Mouse (Mus musculus) CH12.LX (cell line): ENCODE measurements at regions not wholly inside any gene's neighbourhood (a gene's known extent, or its start where the extent isn't known, plus 50 kb on each side); places are given as distances from the start of the nearest gene placed in this dataset.

Experiments used
- DNase-seq: peaks from one replicate; pipeline ENCODE4 v3.0.0-alpha.2; 2013; ENCODE audit errors: extremely low read depth
- H3K27ac ChIP-seq: 2 replicates; pipeline ENCODE4 v1.5.1; 2012; ENCODE audit warnings: low read depth, mild to moderate bottlenecking, control low read depth, moderate library complexity; ENCODE audit not compliant: insufficient read depth
- H3K27me3 ChIP-seq: replicated peaks from 2 replicates; pipeline ENCODE3; 2012; ENCODE audit warnings: inconsistent platforms
- H3K36me3 ChIP-seq, 2 experiments: replicated peaks in 1 of 2; 2 replicates each; pipeline versions ENCODE3 to v1.6.1; 2012; ENCODE audit warnings: inconsistent platforms in 1 of 2, low read length in 1 of 2, mild to moderate bottlenecking in 1 of 2, mixed read lengths in 1 of 2, moderate library complexity in 1 of 2; ENCODE audit not compliant: control insufficient read depth in 1 of 2, insufficient read depth in 1 of 2
- H3K4me1 ChIP-seq, 2 experiments: 2 replicates each; pipeline ENCODE4 v1.6.1; 2012; ENCODE audit warnings: inconsistent platforms in 1 of 2, moderate library complexity in 1 of 2; ENCODE audit not compliant: insufficient read depth in 2 of 2, control insufficient read depth in 1 of 2
- H3K4me2 ChIP-seq: 2 replicates; pipeline ENCODE4 v1.6.1; 2012; ENCODE audit warnings: low read depth, mild to moderate bottlenecking, control low read depth; ENCODE audit not compliant: poor library complexity, insufficient read depth, severe bottlenecking
- H3K4me3 ChIP-seq, 3 experiments: fragments of 150-350 bp in 1 of 3; sonication (generic) in 1 of 3; replicated peaks in 1 of 3; 2 replicates each; pipeline versions ENCODE3 to v1.5.1; 2011 to 2012; ENCODE audit warnings: low read depth in 2 of 3, low read length in 2 of 3, mild to moderate bottlenecking in 2 of 3, moderate library complexity in 2 of 3, control low read depth in 1 of 3, improper control_type of control experiment in 1 of 3, inconsistent platforms in 1 of 3, mixed read lengths in 1 of 3; ENCODE audit not compliant: poor library complexity in 1 of 3
- H3K79me2 ChIP-seq: replicated peaks from 2 replicates; pipeline ENCODE4 v1.6.1; 2012; ENCODE audit warnings: mild to moderate bottlenecking, moderate library complexity; ENCODE audit not compliant: control insufficient read depth, poor library complexity, insufficient read depth, severe bottlenecking; ENCODE audit errors: extremely low read depth
- H3K9ac ChIP-seq: 2 replicates; pipeline ENCODE4 v1.6.1; 2012; ENCODE audit warnings: low read depth, mild to moderate bottlenecking, control low read depth, moderate library complexity; ENCODE audit not compliant: insufficient read depth
- H3K9me3 ChIP-seq: replicated peaks from 2 replicates; pipeline ENCODE3; 2012; ENCODE audit warnings: low read length, inconsistent platforms, mixed read lengths
- CTCF ChIP-seq, 2 experiments: IDR thresholded peaks in 1 of 2; conservative IDR thresholded peaks in 1 of 2; 2 replicates each; pipeline ENCODE4 v1.5.1; 2011 to 2012; ENCODE audit warnings: low read depth in 2 of 2, low read length in 2 of 2, improper control_type of control experiment in 1 of 2, inconsistent platforms in 1 of 2, mild to moderate bottlenecking in 1 of 2, moderate library complexity in 1 of 2
- E2F4 ChIP-seq: IDR thresholded peaks from 2 replicates; pipeline ENCODE4 v1.6.1; 2011; ENCODE audit warnings: low read depth, low read length, improper control_type of control experiment; ENCODE audit not compliant: insufficient replicate concordance
- ETS1 ChIP-seq: conservative IDR thresholded peaks from 2 replicates; pipeline ENCODE4 v1.6.1; 2012; ENCODE audit warnings: low read depth, mild to moderate bottlenecking, inconsistent platforms, low read length, improper control_type of control experiment, moderate library complexity
- GABPA ChIP-seq: IDR thresholded peaks from 2 replicates; pipeline ENCODE4 v1.6.1; 2012; ENCODE audit warnings: low read depth, low read length, improper control_type of control experiment, inconsistent platforms; ENCODE audit not compliant: insufficient replicate concordance
- HCFC1 ChIP-seq: IDR thresholded peaks from 2 replicates; pipeline ENCODE4 v1.6.1; 2012; ENCODE audit warnings: low read depth, mild to moderate bottlenecking, inconsistent platforms, low read length, improper control_type of control experiment
- IRF4 ChIP-seq: IDR thresholded peaks from 2 replicates; pipeline ENCODE4 v1.6.1; 2014; ENCODE audit warnings: low read depth, mild to moderate bottlenecking, inconsistent platforms, low read length, improper control_type of control experiment
- JUN ChIP-seq: IDR thresholded peaks from 2 replicates; pipeline ENCODE4 v1.6.1; 2011; ENCODE audit warnings: low read depth, mild to moderate bottlenecking, low read length, improper control_type of control experiment, moderate library complexity; ENCODE audit not compliant: insufficient read depth
- MAX ChIP-seq: IDR thresholded peaks from 2 replicates; pipeline ENCODE4 v1.6.1; 2011; ENCODE audit warnings: low read length, improper control_type of control experiment
- MEF2A ChIP-seq: IDR thresholded peaks from 2 replicates; pipeline ENCODE4 v1.6.1; 2014; ENCODE audit warnings: low read depth, mild to moderate bottlenecking, inconsistent platforms, low read length, improper control_type of control experiment, borderline replicate concordance
- MXI1 ChIP-seq: IDR thresholded peaks from 2 replicates; pipeline ENCODE4 v1.6.1; 2011; ENCODE audit warnings: mild to moderate bottlenecking, low read depth, low read length, improper control_type of control experiment
- MYC ChIP-seq: IDR thresholded peaks from 2 replicates; pipeline ENCODE4 v1.6.1; 2011; ENCODE audit warnings: low read depth, mild to moderate bottlenecking, improper control_type of control experiment, low read length
- NELFE ChIP-seq: IDR thresholded peaks from 2 replicates; pipeline ENCODE4 v1.6.1; 2011; ENCODE audit warnings: low read depth, low read length, improper control_type of control experiment
- NRF1 ChIP-seq: IDR thresholded peaks from 2 replicates; pipeline ENCODE4 v1.6.1; 2014; ENCODE audit warnings: low read depth, mild to moderate bottlenecking, inconsistent platforms, low read length, improper control_type of control experiment, moderate library complexity
- SMC3 ChIP-seq: IDR thresholded peaks from 2 replicates; pipeline ENCODE4 v1.6.1; 2011; ENCODE audit warnings: low read depth, low read length, improper control_type of control experiment
- TBP ChIP-seq: conservative IDR thresholded peaks from 2 replicates; pipeline ENCODE4 v1.6.1; 2011; ENCODE audit warnings: low read depth, low read length, improper control_type of control experiment
- TCF12 ChIP-seq: IDR thresholded peaks from 2 replicates; pipeline ENCODE4 v1.6.1; 2014; ENCODE audit warnings: low read depth, mild to moderate bottlenecking, inconsistent platforms, low read length, improper control_type of control experiment
- USF2 ChIP-seq: conservative IDR thresholded peaks from 2 replicates; pipeline ENCODE4 v1.6.1; 2011; ENCODE audit warnings: low read depth, low read length, improper control_type of control experiment
- ZMIZ1 ChIP-seq: IDR thresholded peaks from 2 replicates; pipeline ENCODE4 v1.6.1; 2012; ENCODE audit warnings: low read depth, mild to moderate bottlenecking, inconsistent platforms, low read length, improper control_type of control experiment
- ZNF384 ChIP-seq: IDR thresholded peaks from 2 replicates; pipeline ENCODE4 v1.6.1; 2012; ENCODE audit warnings: low read depth, low read length, improper control_type of control experiment, inconsistent platforms
- dilution Hi-C: fragments of 300-500 bp; cut with MboI; formaldehyde crosslinking; loops from 2 replicates; pipeline ENCODE4 v1.14.3; 2020; ENCODE audit warnings: low sequenced_read_pairs; ENCODE audit not compliant: extremely low pct_unique_long_range_greater_than_20kb, extremely low pct_ligation_motif_present
- in situ Hi-C: fragments of 300-500 bp; cut with MboI; formaldehyde crosslinking; loops from 3 replicates; pipeline ENCODE4 v1.14.3; 2019; ENCODE audit warnings: low sequenced_read_pairs, low pct_ligation_motif_present, low pct_unique_long_range_greater_than_20kb, mixed read lengths

GRCm38 (mm10) chr2:166242786-166243521 lies 87.5 kb upstream of the Sulf2 start (continued):
- TF ChIP-seq ZNF384 (no peak), MYC (no peak), GABPA (no peak), SMC3 (no peak)
- TF ChIP-seq, all 38 proteins: peak for 0

- no peak overlapping the region for H3K9ac ChIP-seq
- peaks cover 19% of the 10 kb centered on the region for H3K9me3 ChIP-seq
- dilution Hi-C loops, result no loop called here
- H3K4me1 ChIP-seq, result no peaks in the 10 kb centered on the region; a peak in 1 of 4 replicates
- no peaks in the 10 kb centered on the region for H3K79me2 ChIP-seq
- peaks cover 32% of the 10 kb centered on the region for H3K27me3 ChIP-seq
- no peak for DNase-seq
- no peak overlapping the region for H3K4me2 ChIP-seq
- no peaks in the 10 kb centered on the region for H3K36me3 ChIP-seq
- in situ Hi-C loops, result no loop called here
- no peak overlapping the region for H3K4me3 ChIP-seq
- H3K27ac ChIP-seq, result no peak overlapping the region
- TF ChIP-seq JUN (no peak), MEF2A (no peak), MAX (no peak), IRF4 (no peak), NELFE (no peak), E2F4 (no peak), CTCF (conservative IDR thresholded peaks at IDR 0.05 in 1 of 2, IDR thresholded peaks at IDR 0.05 in 1 of 2; ENCODE audit: low read depth in 2 of 2, low read length in 2 of 2) (no peak)
These were observed 85.8 kb upstream of the Sulf2 start for GRCm38 (mm10) chr2:166241310-166241709.

- Histone ChIP-seq H3K4me2 (no peak overlapping the region), H3K36me3 (no peaks in the 10 kb centered on the region), H3K27ac (no peak overlapping the region), H3K4me1 (no peaks in the 10 kb centered on the region; a peak in 1 of 4 replicates), H3K79me2 (no peaks in the 10 kb centered on the region), H3K27me3 (peaks cover 35% of the 10 kb centered on the region), H3K4me3 (no peak overlapping the region), H3K9me3 (peaks cover 19% of the 10 kb centered on the region), H3K9ac (no peak overlapping the region)
- dilution Hi-C loops (no loop called here), in situ Hi-C loops (no loop called here)
- TF ChIP-seq ETS1, result no peak
- no peak for TF ChIP-seq TCF12
- TF ChIP-seq MXI1, result no peak
- TF ChIP-seq TBP, result no peak
- no peak for TF ChIP-seq USF2
- TF ChIP-seq HCFC1, result no peak
- TF ChIP-seq ZMIZ1, result no peak
- TF ChIP-seq ZNF384, result no peak
- TF ChIP-seq GABPA, result no peak
- TF ChIP-seq E2F4, result no peak
- TF ChIP-seq NRF1, result no peak
- no peak for DNase-seq
These were observed 84.6 kb upstream of the Sulf2 start for GRCm38 (mm10) chr2:166240056-166240455.
